Mouse (Mus musculus): Measurements from ENCODE around the gene Slc15a1. TPM values are rescaled to one million over a fixed set of nuclear protein-coding genes. Genes with fewer than 3 reads are reported as not detected.

Slc15a1 gene
- polyA plus RNA-seq, 1 experiment from 2014 or later: 0.06 TPM

- no peak for ATAC-seq (ENCODE audit: low FRiP score, low read depth)
- H3K36me3 ChIP-seq: no peaks in the 10 kb centered on the region
- H3K9ac ChIP-seq: no peak overlapping the region
- no peak overlapping the region for H3K4me3 ChIP-seq
- no peaks in the 10 kb centered on the region for H3K9me3 ChIP-seq
- WGBS: 19% methylated on average over 8 of the region's 8 CpGs
- H3K4me2 ChIP-seq: no peak overlapping the region
- 0 out of 2 replicates have a peak, but pooled peaks cover 2% of the 10 kb centered on the region for H3K27me3 ChIP-seq
- peaks cover 7% of the 10 kb centered on the region for H3K4me1 ChIP-seq (replicated peaks)
- H3K27ac ChIP-seq (replicated peaks): no peak overlapping the region
Observed at GRCm38 (mm10) chr14:121445194-121445593, 59.9 kb downstream of the Slc15a1 start.

GRCm38 (mm10) chr14:121440807-121441206, 64.2 kb downstream of the Slc15a1 start:
- Histone ChIP-seq H3K4me1 (replicated peaks) (no peaks in the 10 kb centered on the region), H3K27ac (replicated peaks) (no peak overlapping the region), H3K4me3 (no peak overlapping the region), H3K9ac (no peak overlapping the region), H3K27me3 (no peaks in the 10 kb centered on the region), H3K4me2 (no peak overlapping the region), H3K9me3 (no peaks in the 10 kb centered on the region), H3K36me3 (no peaks in the 10 kb centered on the region)
- WGBS: 92% methylated on average over 6 of the region's 6 CpGs
- no peak for ATAC-seq (ENCODE audit: low FRiP score, low read depth)

- Histone ChIP-seq H3K27ac (replicated peaks) (no peak overlapping the region), H3K9me3 (no peaks in the 10 kb centered on the region), H3K27me3 (no peaks in the 10 kb centered on the region), H3K36me3 (no peaks in the 10 kb centered on the region), H3K9ac (no peak overlapping the region), H3K4me3 (no peak overlapping the region), H3K4me1 (replicated peaks) (no peaks in the 10 kb centered on the region), H3K4me2 (no peak overlapping the region)
- WGBS: 86% methylated on average over 6 of the region's 6 CpGs
- ATAC-seq (ENCODE audit: low FRiP score, low read depth): no peak
Observed at GRCm38 (mm10) chr14:121437026-121437425, 68.0 kb downstream of the Slc15a1 start.

GRCm38 (mm10) chr14:121436455-121436854, 68.6 kb downstream of the Slc15a1 start:
- Histone ChIP-seq H3K9ac (no peak overlapping the region), H3K27ac (replicated peaks) (no peak overlapping the region), H3K4me2 (no peak overlapping the region), H3K27me3 (no peaks in the 10 kb centered on the region), H3K36me3 (no peaks in the 10 kb centered on the region), H3K4me1 (replicated peaks) (no peaks in the 10 kb centered on the region), H3K4me3 (no peak overlapping the region), H3K9me3 (no peaks in the 10 kb centered on the region)
- no peak for ATAC-seq (ENCODE audit: low FRiP score, low read depth)
- WGBS: 96% methylated on average over 3 of the region's 3 CpGs

- Histone ChIP-seq H3K9ac (no peak overlapping the region), H3K4me2 (no peak overlapping the region), H3K36me3 (no peaks in the 10 kb centered on the region), H3K4me1 (replicated peaks) (no peaks in the 10 kb centered on the region), H3K27ac (replicated peaks) (no peak overlapping the region), H3K9me3 (no peaks in the 10 kb centered on the region), H3K4me3 (no peak overlapping the region), H3K27me3 (no peaks in the 10 kb centered on the region)
- WGBS: 55% methylated on average over 6 of the region's 6 CpGs
- ATAC-seq (ENCODE audit: low FRiP score, low read depth): no peak
Observed at GRCm38 (mm10) chr14:121435794-121436193, 69.3 kb downstream of the Slc15a1 start.

GRCm38 (mm10) chr14:121431261-121431660, 73.8 kb downstream of the Slc15a1 start:
- no peaks in the 10 kb centered on the region for H3K27me3 ChIP-seq
- no peaks in the 10 kb centered on the region for H3K4me1 ChIP-seq (replicated peaks)
- no peak overlapping the region for H3K4me3 ChIP-seq
- no peaks in the 10 kb centered on the region for H3K36me3 ChIP-seq
- no peak overlapping the region for H3K27ac ChIP-seq (replicated peaks)
- 86% methylated on average over 7 of the region's 7 CpGs for WGBS
- H3K4me2 ChIP-seq: no peak overlapping the region
- ATAC-seq (ENCODE audit: low FRiP score, low read depth): no peak
- no peaks in the 10 kb centered on the region for H3K9me3 ChIP-seq
- no peak overlapping the region for H3K9ac ChIP-seq

- H3K27me3 ChIP-seq: no peaks in the 10 kb centered on the region
- H3K9me3 ChIP-seq: no peaks in the 10 kb centered on the region
- H3K4me1 ChIP-seq (replicated peaks): no peaks in the 10 kb centered on the region
- H3K4me2 ChIP-seq: no peak overlapping the region
- no peak overlapping the region for H3K27ac ChIP-seq (replicated peaks)
- no peak overlapping the region for H3K9ac ChIP-seq
- ATAC-seq (ENCODE audit: low FRiP score, low read depth): no peak
- 83% methylated on average over 17 of the region's 17 CpGs for WGBS
- no peak overlapping the region for H3K4me3 ChIP-seq
- no peaks in the 10 kb centered on the region for H3K36me3 ChIP-seq
Observed at GRCm38 (mm10) chr14:121429854-121430535, 75.1 kb downstream of the Slc15a1 start.

- no peak overlapping the region for H3K4me3 ChIP-seq
- H3K27me3 ChIP-seq: no peaks in the 10 kb centered on the region
- ATAC-seq (ENCODE audit: low FRiP score, low read depth): no peak
- no peak overlapping the region for H3K4me2 ChIP-seq
- no peak overlapping the region for H3K9ac ChIP-seq
- no peak overlapping the region for H3K27ac ChIP-seq (replicated peaks)
- no peaks in the 10 kb centered on the region for H3K9me3 ChIP-seq
- WGBS: 90% methylated on average over 4 of the region's 4 CpGs
- H3K4me1 ChIP-seq (replicated peaks): no peaks in the 10 kb centered on the region
- no peaks in the 10 kb centered on the region for H3K36me3 ChIP-seq
Observed at GRCm38 (mm10) chr14:121428148-121428547, 76.9 kb downstream of the Slc15a1 start.

GRCm38 (mm10) chr14:121426743-121427142, 78.3 kb downstream of the Slc15a1 start:
- no peak for ATAC-seq (ENCODE audit: low FRiP score, low read depth)
- Histone ChIP-seq H3K36me3 (no peaks in the 10 kb centered on the region), H3K4me1 (replicated peaks) (no peaks in the 10 kb centered on the region), H3K27me3 (no peaks in the 10 kb centered on the region), H3K9ac (no peak overlapping the region), H3K27ac (replicated peaks) (no peak overlapping the region), H3K4me2 (no peak overlapping the region), H3K4me3 (no peak overlapping the region), H3K9me3 (no peaks in the 10 kb centered on the region)

GRCm38 (mm10) chr14:121425004-121425793, 79.9 kb downstream of the Slc15a1 start:
- Histone ChIP-seq H3K27ac (replicated peaks) (no peak overlapping the region), H3K4me3 (no peak overlapping the region), H3K9ac (no peak overlapping the region), H3K27me3 (no peaks in the 10 kb centered on the region), H3K9me3 (no peaks in the 10 kb centered on the region), H3K4me2 (no peak overlapping the region), H3K4me1 (replicated peaks) (no peaks in the 10 kb centered on the region), H3K36me3 (no peaks in the 10 kb centered on the region)
- ATAC-seq (ENCODE audit: low FRiP score, low read depth): no peak
- WGBS: 83% methylated on average over 7 of the region's 7 CpGs

GRCm38 (mm10) chr14:121423341-121423751, 81.7 kb downstream of the Slc15a1 start:
- no peak for ATAC-seq (ENCODE audit: low FRiP score, low read depth)
- H3K9ac ChIP-seq: no peak overlapping the region
- no peaks in the 10 kb centered on the region for H3K4me1 ChIP-seq (replicated peaks)
- no peak overlapping the region for H3K27ac ChIP-seq (replicated peaks)
- no peaks in the 10 kb centered on the region for H3K36me3 ChIP-seq
- H3K9me3 ChIP-seq: no peaks in the 10 kb centered on the region
- no peak overlapping the region for H3K4me2 ChIP-seq
- H3K4me3 ChIP-seq: no peak overlapping the region
- H3K27me3 ChIP-seq: no peaks in the 10 kb centered on the region
- WGBS: 68% methylated on average over 7 of the region's 7 CpGs

GRCm38 (mm10) chr14:121422664-121423340, 82.2 kb downstream of the Slc15a1 start:
- Histone ChIP-seq H3K27me3 (no peaks in the 10 kb centered on the region), H3K4me2 (no peak overlapping the region), H3K9me3 (no peaks in the 10 kb centered on the region), H3K4me1 (replicated peaks) (no peaks in the 10 kb centered on the region), H3K36me3 (no peaks in the 10 kb centered on the region), H3K27ac (replicated peaks) (no peak overlapping the region), H3K4me3 (no peak overlapping the region), H3K9ac (no peak overlapping the region)
- 78% methylated on average over 4 of the region's 4 CpGs for WGBS
- no peak for ATAC-seq (ENCODE audit: low FRiP score, low read depth)
